Mouse (Mus musculus): Measurements from ENCODE around the gene Wwox.

- no peak for TF ChIP-seq POLR2A (IDR thresholded peaks at IDR 0.05; ENCODE audit: control insufficient read depth, low read depth, low read length)
- TF ChIP-seq CTCF (IDR thresholded peaks at IDR 0.05; ENCODE audit: control insufficient read depth, insufficient read depth, insufficient replicate concordance, low read depth, low read length) = no peak
Observed at GRCm38 (mm10) chr8:115038426-115038825, 599.0 kb downstream of the Wwox start.
